Mouse (Mus musculus) testis, postnatal 14 days (tissue): ENCODE measurements around the gene Cd53.

Experiments
- DNase-seq: peaks from one replicate; pipeline ENCODE4 v3.0.0; 2021; ENCODE audit warnings: low spot score

The Cd53 gene

DNA sequence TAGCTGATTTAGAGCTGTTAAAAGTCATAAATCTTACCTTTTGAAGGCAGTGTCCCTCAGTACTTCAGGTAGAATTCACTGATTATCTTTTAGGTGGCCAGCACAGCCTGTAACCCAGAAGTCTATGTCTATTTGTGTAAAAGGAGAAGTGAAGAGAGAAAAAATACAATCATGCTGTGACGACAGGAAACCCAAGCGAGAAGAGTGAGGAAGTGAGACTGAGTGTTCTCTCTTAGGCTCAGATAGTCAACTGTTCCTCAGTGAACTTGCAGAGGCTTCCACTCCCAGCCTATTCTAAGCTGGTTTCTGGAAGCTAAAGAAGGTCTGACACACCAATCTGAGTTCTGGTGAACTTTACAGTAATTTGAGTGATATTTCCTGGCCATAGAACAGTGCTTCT, at the start of gene Cd53:
Cd53 (minus strand) TSS at position 220 of the 400 bp plus-strand sequence.
- DNase-seq = no peak

DNA sequence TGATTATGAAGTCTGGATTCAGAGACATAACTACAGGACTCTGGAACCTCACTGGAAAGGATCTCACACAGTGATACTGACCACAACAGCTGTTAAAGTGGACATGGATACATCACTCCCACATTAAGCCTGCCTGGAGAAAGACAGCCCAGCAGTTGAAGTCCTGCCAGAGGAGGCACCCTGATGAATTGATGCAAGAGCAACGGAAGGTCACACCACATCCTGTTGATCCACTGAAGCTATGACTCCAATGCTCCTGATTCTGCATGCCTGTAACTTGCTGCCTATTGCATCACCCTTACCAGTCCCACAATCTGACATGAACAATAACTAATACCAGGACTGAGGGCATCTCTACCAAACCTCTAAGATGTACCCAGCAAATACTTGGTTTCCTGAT, 42.2 kb upstream of the Cd53 start:
- no peak for DNase-seq

DNA sequence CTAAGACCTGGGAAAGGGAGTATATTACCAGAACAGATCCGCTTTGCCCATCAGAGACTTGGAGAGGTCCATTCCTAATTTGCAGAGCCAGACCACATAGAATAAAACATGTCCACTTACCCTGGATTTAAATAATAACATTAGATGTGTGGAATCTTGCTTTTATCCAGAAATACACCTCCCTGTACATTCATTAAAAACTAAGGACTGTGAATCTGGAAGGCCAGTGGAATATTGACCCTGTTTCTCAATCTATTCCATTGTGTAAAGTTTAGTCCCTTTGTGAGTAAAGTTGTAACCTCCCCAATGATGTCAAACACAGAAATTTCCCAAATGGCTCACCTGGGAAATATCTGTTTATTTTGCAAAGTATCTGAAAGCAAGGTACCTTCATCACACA, 36.2 kb upstream of the Cd53 start, which contains the start of gene Olfr266:
Olfr266 (minus strand) TSS at position 101 of the 400 bp plus-strand sequence.
- DNase-seq = no peak

DNA sequence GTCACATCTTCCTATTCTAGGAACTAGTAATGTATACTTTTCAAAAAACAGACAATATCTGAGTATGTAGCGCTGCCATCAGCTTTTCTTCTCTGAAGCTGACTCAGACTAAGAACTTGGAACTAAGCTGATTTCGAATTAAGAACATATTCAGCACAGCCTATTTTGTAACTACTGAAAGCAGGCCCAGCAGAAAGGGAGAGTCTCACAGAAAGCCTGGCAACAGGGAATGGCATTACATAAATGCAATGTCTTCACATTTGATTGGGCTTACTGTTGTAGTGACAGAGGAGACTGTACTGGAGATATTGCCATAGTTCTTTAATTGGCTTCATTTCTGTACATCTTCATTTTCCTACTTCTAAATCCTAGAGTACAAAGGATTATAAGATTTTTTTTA, 27.7 kb upstream of the Cd53 start:
- no peak for DNase-seq

DNA sequence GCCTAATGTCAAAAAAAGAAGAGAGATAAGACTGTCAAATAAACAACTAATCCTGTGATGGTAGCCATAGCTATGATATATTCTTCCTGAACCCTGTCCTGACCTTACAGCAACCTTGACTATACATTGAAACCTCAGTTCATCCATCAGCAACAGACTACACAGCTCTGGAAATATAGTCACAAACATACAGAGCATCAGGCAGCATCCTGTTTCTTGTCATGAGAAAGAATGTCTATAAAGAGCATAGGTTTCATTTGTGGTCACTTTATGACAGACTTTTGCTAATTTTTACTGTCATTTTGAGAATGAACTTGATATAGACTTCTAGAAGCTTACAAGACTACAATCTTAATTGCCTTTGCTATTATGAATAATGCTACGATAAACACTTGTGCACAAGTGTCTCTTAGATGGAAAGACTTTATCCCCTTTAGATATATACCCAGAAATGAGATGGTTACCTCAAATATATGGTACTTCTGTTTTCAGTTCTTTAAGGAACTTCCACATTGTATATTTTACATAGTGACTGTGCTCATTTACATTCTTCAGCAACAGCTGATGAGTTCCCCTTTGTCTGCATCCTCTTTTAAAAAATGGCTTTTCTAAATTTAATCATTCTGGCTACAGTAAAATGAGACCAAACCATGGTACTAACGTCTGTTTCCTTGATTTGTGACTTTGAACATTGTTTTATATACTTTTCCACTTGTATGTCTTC, 19.2 kb upstream of the Cd53 start:
- no peak for DNase-seq

DNA sequence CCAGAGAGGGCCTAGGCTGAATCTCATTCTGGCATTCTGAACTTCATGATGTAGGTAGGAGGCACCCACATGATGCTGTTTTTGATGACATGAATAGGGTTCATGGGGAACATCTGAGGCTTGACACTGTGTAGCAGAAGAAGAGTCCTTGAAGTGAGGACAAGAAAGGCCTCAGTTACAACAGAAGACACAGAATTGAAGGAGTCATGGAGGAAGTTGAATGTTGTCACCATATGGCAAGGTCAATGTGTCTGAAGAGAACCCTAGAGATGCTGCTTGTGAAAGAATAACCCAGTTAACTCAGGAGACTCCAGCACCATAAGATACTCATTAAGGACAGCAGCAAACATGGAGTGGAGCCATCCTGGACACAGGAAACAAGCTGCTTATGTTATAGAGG, 8.1 kb upstream of the Cd53 start:
- DNase-seq = no peak

DNA sequence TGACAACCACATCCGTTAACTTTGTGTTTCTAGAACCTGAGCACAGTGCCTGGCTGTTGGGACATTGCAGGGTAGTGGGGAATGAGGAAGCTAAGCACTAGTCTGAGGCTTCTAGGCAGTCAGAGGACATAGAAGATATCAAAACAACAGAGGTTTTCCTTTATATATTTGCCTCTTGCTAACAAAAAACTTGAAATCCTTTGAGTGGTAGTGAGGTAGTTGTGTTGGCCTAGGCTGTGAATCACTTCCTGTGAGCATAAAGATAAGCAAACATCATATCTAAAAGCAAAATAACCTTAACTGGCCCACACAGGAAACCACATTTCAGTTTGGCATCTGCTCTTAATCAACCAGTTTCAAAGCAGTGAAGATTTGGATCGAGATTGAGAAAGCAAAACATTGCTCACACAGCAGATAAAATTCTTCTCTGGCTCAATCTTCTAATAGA, 1.5 kb downstream of the Cd53 start:
- no peak for DNase-seq

DNA sequence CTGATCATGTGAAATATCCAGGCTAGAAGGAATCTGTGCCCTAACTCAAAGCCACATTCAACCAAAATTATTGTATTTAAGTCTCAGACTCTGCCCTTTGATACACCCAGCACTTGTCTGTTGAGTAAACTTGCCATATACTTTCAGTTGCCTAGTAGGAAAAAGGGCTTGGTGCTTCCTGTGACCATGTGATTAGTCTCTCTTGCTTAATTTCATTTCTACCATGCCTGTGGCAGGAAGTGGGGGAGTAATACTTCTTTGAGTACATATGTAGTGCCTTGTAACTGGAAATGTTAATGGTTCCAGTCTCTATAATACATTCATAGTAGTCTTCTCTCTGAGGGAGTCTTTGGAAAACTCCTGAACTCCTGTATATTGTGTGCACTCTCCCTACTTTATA, 2.0 kb downstream of the Cd53 start:
- DNase-seq = no peak

DNA sequence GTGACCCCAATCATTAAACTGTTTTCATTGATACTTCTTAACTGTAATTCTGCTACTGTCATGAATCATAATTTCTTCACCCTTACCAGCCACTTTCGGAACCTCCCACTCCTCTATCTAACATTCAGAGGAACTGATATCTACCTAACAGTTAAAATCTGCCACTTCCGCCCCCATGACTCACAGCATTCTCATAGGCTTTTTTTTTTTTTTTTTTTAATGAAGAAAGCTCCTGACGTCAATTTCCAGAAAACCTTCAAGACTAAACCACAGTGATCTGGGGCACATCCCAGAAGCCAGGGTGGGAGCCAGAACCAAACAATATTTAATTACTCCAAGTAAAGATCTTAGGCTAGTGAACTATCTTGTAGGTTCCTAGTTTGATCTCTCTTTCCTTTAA, 4.8 kb downstream of the Cd53 start:
- DNase-seq = no peak

DNA sequence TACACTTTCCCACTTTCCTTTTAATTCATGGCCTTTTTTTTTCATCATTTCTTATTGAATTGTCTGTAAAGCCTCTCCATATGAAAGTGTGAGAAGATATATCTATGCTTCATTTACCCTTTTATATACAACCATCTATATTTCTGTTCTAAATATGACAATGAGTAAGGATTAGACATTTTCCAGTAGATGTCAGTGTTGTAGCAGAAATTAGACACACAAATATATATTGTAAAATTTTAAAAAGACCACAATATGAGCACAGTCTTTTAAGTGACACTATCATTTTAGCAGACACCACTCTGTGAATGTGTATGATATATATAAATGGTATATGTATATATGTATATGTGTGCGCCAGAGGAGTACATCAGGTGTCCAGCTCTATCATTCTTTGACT, 18.1 kb downstream of the Cd53 start:
- DNase-seq = no peak

DNA sequence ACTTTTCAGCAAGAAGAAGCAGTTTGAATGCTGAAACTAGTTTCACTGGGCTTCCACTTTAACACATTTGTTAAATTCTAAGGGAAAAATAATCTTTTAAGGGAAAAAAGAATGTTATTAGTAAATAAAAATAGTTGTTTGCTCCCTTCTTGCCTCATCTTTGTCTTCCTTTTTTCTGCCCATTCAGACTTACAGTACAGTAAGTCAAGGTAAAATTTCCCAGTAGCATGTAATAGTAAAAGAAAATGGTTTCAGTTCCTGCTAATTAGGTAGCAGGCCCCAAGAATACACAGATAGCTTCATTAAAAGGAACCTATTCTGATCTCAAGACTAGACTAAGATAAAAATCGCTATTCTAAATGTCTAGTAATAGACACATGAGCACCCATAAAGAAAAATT, 34.1 kb downstream of the Cd53 start:
- DNase-seq = no peak

DNA sequence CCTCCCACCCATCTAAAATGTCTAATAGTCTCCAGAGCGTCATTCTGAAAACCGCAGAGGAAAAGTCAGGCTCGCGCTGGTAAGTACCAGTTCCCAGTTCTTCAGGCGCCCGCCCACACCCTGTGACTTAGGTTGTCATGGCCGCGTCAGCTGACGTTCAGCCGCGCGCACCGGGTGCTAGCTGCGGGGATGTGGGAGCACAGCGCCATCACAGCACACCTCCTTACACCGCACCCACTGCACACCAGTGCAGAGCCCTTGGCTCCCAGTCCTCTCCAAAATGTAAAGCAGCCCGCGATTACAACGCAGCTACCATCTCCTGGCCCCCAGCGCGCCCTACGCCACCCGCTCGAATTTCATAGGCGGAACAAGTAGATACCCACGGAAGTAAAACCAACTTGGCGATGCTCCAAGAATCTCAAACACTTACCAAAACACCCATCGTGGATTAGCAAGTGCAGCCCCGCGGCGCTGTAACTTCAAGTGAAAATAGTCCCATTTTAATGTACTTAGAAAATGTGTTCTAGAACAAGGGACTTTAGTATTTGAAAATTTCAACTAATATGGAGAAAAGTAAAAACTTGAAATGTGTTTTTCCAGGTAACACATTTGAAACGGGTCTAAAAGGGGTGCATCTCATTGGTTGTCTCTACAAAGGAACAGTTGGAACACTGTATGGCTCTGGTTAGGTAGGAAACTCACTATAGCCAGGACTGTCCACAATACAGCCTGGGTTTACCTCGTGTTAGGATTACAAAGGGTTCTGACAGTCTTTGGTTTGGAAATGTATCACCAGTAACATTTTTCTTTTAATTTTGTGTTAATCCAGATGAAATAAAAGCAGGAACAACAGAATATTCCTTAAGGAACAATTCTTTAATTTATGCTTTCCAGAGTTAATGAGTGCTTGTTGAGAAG, 67.7 kb downstream of the Cd53 start:
- peak; percentile 82 for DNase-seq

DNA sequence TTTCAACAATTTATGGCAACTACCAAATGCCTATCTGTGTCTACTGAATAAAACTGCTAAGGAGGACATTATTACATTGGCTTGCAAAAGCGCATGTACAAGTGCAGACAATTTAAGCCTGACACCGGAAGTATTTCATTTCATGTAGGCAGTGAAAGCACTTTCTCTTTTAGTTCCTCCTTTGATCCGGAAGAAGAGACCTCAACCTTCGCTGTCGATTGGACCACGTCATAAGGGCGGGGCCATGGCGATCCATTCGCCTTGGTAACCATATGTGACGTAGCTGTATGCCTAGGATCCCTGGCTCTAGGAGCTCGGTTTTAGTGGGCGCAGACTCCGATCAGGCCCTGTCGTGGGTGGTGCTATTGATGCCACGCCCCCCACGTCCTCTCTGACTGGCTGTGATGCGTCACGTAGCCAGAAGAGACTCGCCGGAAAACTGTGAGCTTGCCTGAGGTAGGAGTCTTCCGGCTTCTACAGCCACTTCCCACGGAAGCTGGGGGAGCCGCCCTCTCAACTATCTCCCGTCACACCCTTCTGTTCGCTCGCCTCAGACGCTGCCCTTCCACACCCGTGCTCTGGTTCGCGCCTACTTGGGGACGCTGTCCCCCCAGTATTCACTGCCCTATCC, 68.4 kb downstream of the Cd53 start:
- peak; percentile 95 for DNase-seq
